Mouse (Mus musculus): ENCODE measurements around the gene Grk6. TPM values are rescaled to one million over a fixed set of nuclear protein-coding genes. Genes with fewer than 3 reads are reported as not detected.

The Grk6 gene
- total and polyA plus RNA-seq, 2 experiments, result 8.8 to 14.3 TPM

GRCm38 (mm10) chr13:55471156-55471818 lies 26.4 kb downstream of the Grk6 start:
- no peaks in the 10 kb centered on the region; the same call in 1 of the 2 replicates for H3K4me1 ChIP-seq (ENCODE audit: control insufficient read depth, insufficient read depth, low read length)
- no peak for DNase-seq (ENCODE audit: extremely low read depth, low read depth, low spot score)
- peak overlapping the region; percentile 68 for H3K4me3 ChIP-seq (ENCODE audit: insufficient read depth, low read depth, low read length)
- no peaks in the 10 kb centered on the region for H3K36me3 ChIP-seq (ENCODE audit: control insufficient read depth, insufficient read depth, low read length)
- H3K27ac ChIP-seq (replicated peaks; ENCODE audit: insufficient read depth, low read depth, low read length), result no peak overlapping the region
- no peaks in the 10 kb centered on the region for H3K79me2 ChIP-seq (ENCODE audit: control insufficient read depth, insufficient read depth, low read length)
- 1% methylated on average over 54 of the region's 54 CpGs for WGBS
- no peak for TF ChIP-seq POLR2A (IDR thresholded peaks at IDR 0.05; ENCODE audit: extremely low read depth, insufficient read depth, low read length)
- TF ChIP-seq CTCF (IDR thresholded peaks at IDR 0.05; ENCODE audit: low read depth, low read length), result peak; percentile 79
- peaks cover 12% of the 10 kb centered on the region; the same call in 1 of the 2 replicates for H3K27me3 ChIP-seq (ENCODE audit: control insufficient read depth, insufficient read depth, low read length)
- peak overlapping the region; percentile 78 for H3K9ac ChIP-seq (ENCODE audit: low read depth, low read length)

DNA sequence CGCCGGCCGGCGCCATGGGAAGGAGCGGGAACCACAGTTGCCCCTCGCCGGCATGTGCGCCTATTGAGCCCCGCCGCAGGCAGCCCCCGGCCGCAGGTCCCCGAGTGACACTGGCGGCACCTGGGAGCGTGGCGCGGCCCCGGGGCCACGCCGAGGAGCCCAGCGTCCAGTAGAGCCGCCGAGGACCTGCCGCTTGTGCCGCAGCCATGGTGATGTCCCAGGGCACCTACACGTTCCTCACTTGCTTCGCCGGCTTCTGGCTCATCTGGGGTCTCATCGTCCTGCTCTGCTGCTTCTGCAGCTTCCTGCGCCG lies 26.9 kb downstream of the Grk6 start:
- Histone ChIP-seq H3K4me3 (ENCODE audit: insufficient read depth, low read depth, low read length) (peak overlapping the region; percentile 68), H3K36me3 (ENCODE audit: control insufficient read depth, insufficient read depth, low read length) (no peaks in the 10 kb centered on the region), H3K27me3 (ENCODE audit: control insufficient read depth, insufficient read depth, low read length) (peaks cover 12% of the 10 kb centered on the region; the same call in 1 of the 2 replicates), H3K79me2 (ENCODE audit: control insufficient read depth, insufficient read depth, low read length) (no peaks in the 10 kb centered on the region), H3K27ac (replicated peaks; ENCODE audit: insufficient read depth, low read depth, low read length) (no peak overlapping the region), H3K4me1 (ENCODE audit: control insufficient read depth, insufficient read depth, low read length) (no peaks in the 10 kb centered on the region; the same call in 1 of the 2 replicates), H3K9ac (ENCODE audit: low read depth, low read length) (peak overlapping the region; percentile 78)
- DNase-seq (ENCODE audit: extremely low read depth, low read depth, low spot score), result no peak
- no peak for TF ChIP-seq POLR2A (IDR thresholded peaks at IDR 0.05; ENCODE audit: extremely low read depth, insufficient read depth, low read length)
- no peak for TF ChIP-seq CTCF (IDR thresholded peaks at IDR 0.05; ENCODE audit: low read depth, low read length)
- WGBS, result under 1% methylated on average over 31 of the region's 31 CpGs

GRCm38 (mm10) chr13:55472132-55473022 lies 27.5 kb downstream of the Grk6 start:
- Histone ChIP-seq H3K36me3 (ENCODE audit: control insufficient read depth, insufficient read depth, low read length) (no peaks in the 10 kb centered on the region), H3K4me1 (ENCODE audit: control insufficient read depth, insufficient read depth, low read length) (no peaks in the 10 kb centered on the region; the same call in 1 of the 2 replicates), H3K27ac (replicated peaks; ENCODE audit: insufficient read depth, low read depth, low read length) (no peak overlapping the region), H3K4me3 (ENCODE audit: insufficient read depth, low read depth, low read length) (peak overlapping the region; percentile 68), H3K9ac (ENCODE audit: low read depth, low read length) (peak overlapping the region; percentile 78), H3K79me2 (ENCODE audit: control insufficient read depth, insufficient read depth, low read length) (no peaks in the 10 kb centered on the region), H3K27me3 (ENCODE audit: control insufficient read depth, insufficient read depth, low read length) (peaks cover 12% of the 10 kb centered on the region; the same call in 1 of the 2 replicates)
- 2% methylated on average over 99 of the region's 103 CpGs for WGBS
- TF ChIP-seq POLR2A (IDR thresholded peaks at IDR 0.05; ENCODE audit: extremely low read depth, insufficient read depth, low read length) (no peak), CTCF (IDR thresholded peaks at IDR 0.05; ENCODE audit: low read depth, low read length) (no peak)
- DNase-seq (ENCODE audit: extremely low read depth, low read depth, low spot score), result no peak

DNA sequence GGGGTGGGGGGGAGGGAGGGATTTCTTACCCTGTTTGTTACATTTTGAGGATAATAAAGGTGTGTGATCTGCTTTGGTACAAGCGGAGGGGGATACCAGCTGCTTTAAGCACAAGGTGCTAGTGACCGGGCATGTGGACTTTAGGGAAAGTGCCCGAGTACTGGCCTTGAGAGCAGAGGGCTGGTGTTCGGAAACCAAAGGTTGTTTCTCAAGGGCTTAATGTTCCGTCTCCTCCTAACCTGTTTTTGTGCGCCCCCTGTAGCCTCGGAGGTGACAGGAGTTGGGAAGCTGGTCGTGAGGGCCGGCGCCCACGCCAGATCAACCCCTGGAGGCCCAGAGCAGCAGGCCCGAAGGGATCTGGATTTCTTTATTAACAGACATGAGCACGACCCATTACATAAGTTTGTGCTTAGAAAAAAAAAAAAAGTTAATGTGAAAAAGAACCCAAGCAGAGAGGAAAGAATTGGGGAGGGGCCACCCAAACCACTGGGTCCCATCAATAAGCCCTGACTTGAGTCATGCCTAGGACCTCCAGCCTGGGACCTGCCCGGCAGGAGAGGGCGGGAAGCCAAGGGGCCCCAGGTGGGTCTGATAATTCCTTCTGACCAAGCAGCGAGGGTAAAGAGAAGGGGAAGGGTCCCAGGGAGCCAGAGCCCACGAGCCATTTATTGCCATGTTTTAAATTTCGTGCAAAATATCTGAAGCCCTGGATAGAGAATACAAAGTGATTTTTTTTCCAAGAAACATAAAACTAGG lies 28.4 kb downstream of the Grk6 start:
- no peaks in the 10 kb centered on the region for H3K79me2 ChIP-seq (ENCODE audit: control insufficient read depth, insufficient read depth, low read length)
- no peaks in the 10 kb centered on the region; the same call in 1 of the 2 replicates for H3K4me1 ChIP-seq (ENCODE audit: control insufficient read depth, insufficient read depth, low read length)
- 57% methylated on average over 18 of the region's 18 CpGs for WGBS
- H3K9ac ChIP-seq (ENCODE audit: low read depth, low read length), result no peak overlapping the region
- H3K27me3 ChIP-seq (ENCODE audit: control insufficient read depth, insufficient read depth, low read length), result peaks cover 12% of the 10 kb centered on the region; the same call in 1 of the 2 replicates
- TF ChIP-seq POLR2A (IDR thresholded peaks at IDR 0.05; ENCODE audit: extremely low read depth, insufficient read depth, low read length), result no peak
- TF ChIP-seq CTCF (IDR thresholded peaks at IDR 0.05; ENCODE audit: low read depth, low read length), result no peak
- no peaks in the 10 kb centered on the region for H3K36me3 ChIP-seq (ENCODE audit: control insufficient read depth, insufficient read depth, low read length)
- no peak overlapping the region for H3K27ac ChIP-seq (replicated peaks; ENCODE audit: insufficient read depth, low read depth, low read length)
- no peak overlapping the region for H3K4me3 ChIP-seq (ENCODE audit: insufficient read depth, low read depth, low read length)
- DNase-seq (ENCODE audit: extremely low read depth, low read depth, low spot score), result no peak

DNA sequence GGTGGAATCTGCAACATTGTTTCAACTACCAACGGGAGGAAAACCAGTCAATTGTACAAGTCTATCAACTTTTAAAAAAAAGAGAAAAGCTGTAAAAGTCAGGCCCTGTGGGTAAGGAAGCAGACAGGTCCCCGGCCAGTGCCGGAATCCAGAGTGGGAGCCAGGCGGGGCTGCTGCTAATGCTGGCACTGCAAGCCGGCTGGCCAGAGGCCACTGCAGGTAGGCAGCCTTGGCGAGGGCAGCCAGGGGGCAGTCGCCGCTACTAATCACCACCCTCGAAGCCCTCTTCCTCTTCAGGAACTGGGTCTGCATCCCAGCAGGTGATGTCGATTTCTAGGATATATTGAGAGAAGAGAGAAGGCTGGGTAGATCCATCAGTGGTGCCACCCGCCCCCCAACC lies 29.1 kb downstream of the Grk6 start:
- no peaks in the 10 kb centered on the region; the same call in 1 of the 2 replicates for H3K4me1 ChIP-seq (ENCODE audit: control insufficient read depth, insufficient read depth, low read length)
- H3K27me3 ChIP-seq (ENCODE audit: control insufficient read depth, insufficient read depth, low read length), result peaks cover 12% of the 10 kb centered on the region; the same call in 1 of the 2 replicates
- 81% methylated on average over 11 of the region's 11 CpGs for WGBS
- H3K4me3 ChIP-seq (ENCODE audit: insufficient read depth, low read depth, low read length), result no peak overlapping the region
- H3K9ac ChIP-seq (ENCODE audit: low read depth, low read length), result no peak overlapping the region
- no peak for DNase-seq (ENCODE audit: extremely low read depth, low read depth, low spot score)
- H3K36me3 ChIP-seq (ENCODE audit: control insufficient read depth, insufficient read depth, low read length), result no peaks in the 10 kb centered on the region
- H3K79me2 ChIP-seq (ENCODE audit: control insufficient read depth, insufficient read depth, low read length), result no peaks in the 10 kb centered on the region
- TF ChIP-seq POLR2A (IDR thresholded peaks at IDR 0.05; ENCODE audit: extremely low read depth, insufficient read depth, low read length), result no peak
- TF ChIP-seq CTCF (IDR thresholded peaks at IDR 0.05; ENCODE audit: low read depth, low read length), result no peak
- no peak overlapping the region for H3K27ac ChIP-seq (replicated peaks; ENCODE audit: insufficient read depth, low read depth, low read length)

Measured in liver, adult 2 months (tissue).